Mouse (Mus musculus): Measurements from ENCODE around the gene Iars2. TPM values are rescaled to one million over a fixed set of nuclear protein-coding genes. Genes with fewer than 3 reads are reported as not detected.

The Iars2 gene
- polyA plus RNA-seq, 1 experiment from 2014 or later = 22.1 TPM

DNA sequence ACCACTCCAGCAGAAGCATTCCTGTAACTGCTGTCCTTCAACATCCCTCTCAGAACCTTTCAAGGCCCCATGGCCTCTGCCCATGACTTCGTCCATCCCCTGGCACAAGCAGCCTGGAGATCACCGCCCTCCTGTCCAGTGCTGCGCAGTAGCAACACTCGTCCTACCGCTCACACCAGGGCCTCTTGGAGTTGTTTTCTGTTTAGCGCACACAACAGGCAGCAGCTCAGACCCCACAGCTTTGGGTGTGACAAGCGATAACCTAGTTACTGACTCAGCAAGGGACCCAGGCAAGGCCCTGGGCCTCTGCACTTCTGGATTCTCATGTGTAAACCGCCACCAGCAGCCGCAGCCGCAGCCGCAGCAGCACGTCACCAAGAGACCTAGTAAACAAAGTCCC, 22.4 kb downstream of the Iars2 start:
- TF ChIP-seq CTCF (IDR thresholded peaks at IDR 0.05) (no peak), EP300 (IDR thresholded peaks at IDR 0.05) (no peak)
- no peaks in the 10 kb centered on the region for H3K27me3 ChIP-seq (replicated peaks; ENCODE audit: insufficient read depth, low read length)
- H3K27ac ChIP-seq (ENCODE audit: low read length) = no peak overlapping the region
- peaks cover 6% of the 10 kb centered on the region; the same call in 1 of the 2 replicates for H3K36me3 ChIP-seq (ENCODE audit: insufficient read depth, low read length)
- H3K9ac ChIP-seq (replicated peaks; ENCODE audit: low read depth) = no peak overlapping the region
- 96% methylated on average over 12 of the region's 12 CpGs for WGBS
- H3K4me2 ChIP-seq (replicated peaks; ENCODE audit: low read depth, low read length) = no peak overlapping the region
- ATAC-seq (no peak), DNase-seq (ENCODE audit: low spot score) (no peak)
- H3K9me3 ChIP-seq (ENCODE audit: low read length) = no peaks in the 10 kb centered on the region
- no peak overlapping the region for H3K4me3 ChIP-seq (ENCODE audit: low read depth, low read length)
- H3K4me1 ChIP-seq (ENCODE audit: insufficient read depth, low read depth, low read length) = no peaks in the 10 kb centered on the region

GRCm38 (mm10) chr1:185302816-185303215, 26.4 kb downstream of the Iars2 start:
- Histone ChIP-seq H3K9me3 (ENCODE audit: low read length) (no peaks in the 10 kb centered on the region), H3K4me1 (ENCODE audit: insufficient read depth, low read depth, low read length) (no peaks in the 10 kb centered on the region), H3K4me2 (replicated peaks; ENCODE audit: low read depth, low read length) (no peak overlapping the region), H3K4me3 (ENCODE audit: low read depth, low read length) (no peak overlapping the region), H3K27me3 (replicated peaks; ENCODE audit: insufficient read depth, low read length) (no peaks in the 10 kb centered on the region), H3K27ac (ENCODE audit: low read length) (no peak overlapping the region), H3K9ac (replicated peaks; ENCODE audit: low read depth) (no peak overlapping the region), H3K36me3 (ENCODE audit: insufficient read depth, low read length) (peaks cover 2% of the 10 kb centered on the region; the same call in 1 of the 2 replicates)
- WGBS = 93% methylated on average over 6 of the region's 6 CpGs
- no peak for ATAC-seq
- no peak for DNase-seq (ENCODE audit: low spot score)
- TF ChIP-seq CTCF (IDR thresholded peaks at IDR 0.05) = no peak
- no peak for TF ChIP-seq EP300 (IDR thresholded peaks at IDR 0.05)

DNA sequence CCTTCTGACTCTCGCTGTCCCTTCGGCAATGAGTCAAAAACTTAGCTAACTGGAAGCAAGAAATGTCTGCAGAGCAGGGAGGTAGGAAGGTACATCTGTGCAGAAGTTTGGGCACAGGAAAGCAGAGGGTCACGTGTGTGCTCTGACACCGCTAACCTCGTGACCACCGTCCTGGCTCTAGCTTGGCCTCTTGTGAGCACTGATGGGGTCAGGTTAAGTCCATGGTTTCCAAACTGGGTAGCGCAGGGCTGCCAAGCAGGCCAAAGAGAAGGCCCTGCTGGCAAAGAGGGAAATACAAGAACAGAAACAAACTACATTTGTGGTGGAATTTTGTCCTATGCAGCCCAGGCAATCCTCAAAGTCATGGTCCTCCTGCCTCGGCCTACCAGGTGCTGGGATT, 30.7 kb downstream of the Iars2 start:
- ATAC-seq = no peak
- TF ChIP-seq EP300 (IDR thresholded peaks at IDR 0.05) = no peak
- TF ChIP-seq CTCF (IDR thresholded peaks at IDR 0.05) = no peak
- H3K36me3 ChIP-seq (ENCODE audit: insufficient read depth, low read length) = peaks cover 26% of the 10 kb centered on the region; the same call in 1 of the 2 replicates

DNA sequence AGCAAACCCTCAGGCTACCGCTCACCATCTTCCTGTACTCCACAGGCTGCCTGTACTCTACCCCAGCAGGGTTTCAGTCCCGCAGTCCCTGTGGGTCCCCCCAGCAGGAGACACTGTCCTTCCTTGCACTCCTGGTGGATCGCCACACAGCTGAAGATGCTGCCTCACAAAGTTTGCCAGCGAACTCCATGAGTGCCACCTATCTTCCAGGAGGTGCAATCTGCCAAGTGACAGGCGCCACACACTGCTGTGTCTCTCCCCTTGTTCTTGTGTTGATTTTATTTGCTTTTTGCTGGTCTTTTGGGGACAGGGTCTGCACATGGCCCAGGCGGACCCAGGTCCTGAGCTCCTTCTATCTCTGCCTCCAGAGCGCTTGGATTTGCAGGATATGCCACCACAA, 32.3 kb downstream of the Iars2 start:
- peaks cover 32% of the 10 kb centered on the region for H3K36me3 ChIP-seq (ENCODE audit: insufficient read depth, low read length)

More for the DNA sequence above, 30.7 kb downstream of the Iars2 start:
- Histone ChIP-seq H3K4me1 (ENCODE audit: insufficient read depth, low read depth, low read length) (no peaks in the 10 kb centered on the region), H3K9ac (replicated peaks; ENCODE audit: low read depth) (no peak overlapping the region), H3K4me3 (ENCODE audit: low read depth, low read length) (no peak overlapping the region), H3K4me2 (replicated peaks; ENCODE audit: low read depth, low read length) (no peak overlapping the region), H3K27me3 (replicated peaks; ENCODE audit: insufficient read depth, low read length) (no peaks in the 10 kb centered on the region), H3K9me3 (ENCODE audit: low read length) (no peaks in the 10 kb centered on the region), H3K27ac (ENCODE audit: low read length) (no peak overlapping the region)
- no peak for DNase-seq (ENCODE audit: low spot score)
- WGBS = 95% methylated on average over 8 of the region's 8 CpGs

DNA sequence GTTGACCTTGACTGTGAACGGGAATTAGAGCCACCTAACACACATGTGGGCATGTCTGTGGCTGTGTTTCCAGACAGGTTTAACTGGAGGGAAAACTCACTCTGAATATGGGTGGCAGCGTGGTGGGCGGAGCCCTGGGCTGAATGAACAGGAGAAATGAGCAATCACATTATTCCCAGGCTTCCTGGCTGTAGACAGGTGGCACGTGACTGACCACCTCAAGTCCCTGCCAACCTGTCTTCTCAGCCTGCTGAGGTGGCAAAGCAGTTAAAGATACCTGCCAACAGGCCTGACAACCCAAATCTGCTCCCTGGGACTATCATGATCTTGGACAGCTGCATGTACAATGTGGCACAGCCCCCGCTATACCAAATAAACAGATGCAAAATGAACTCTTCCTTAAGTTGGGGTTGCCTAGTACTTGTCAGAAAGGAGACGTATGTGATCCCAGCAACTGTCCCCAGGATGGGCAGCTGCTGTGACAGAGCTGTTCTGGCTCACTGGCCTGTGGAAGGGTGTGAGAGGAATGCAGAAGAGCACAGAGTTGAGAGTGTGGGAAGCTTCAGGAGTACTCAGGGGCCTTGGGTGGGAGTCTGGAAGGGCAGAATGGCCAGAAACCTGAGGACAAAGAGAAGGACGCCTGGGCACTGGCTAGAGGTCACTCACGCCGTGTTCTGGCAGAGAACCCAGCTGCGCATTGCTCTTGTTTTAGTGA, 36.4 kb downstream of the Iars2 start:
- no peak overlapping the region for H3K4me2 ChIP-seq (replicated peaks; ENCODE audit: low read depth, low read length)
- H3K27ac ChIP-seq (ENCODE audit: low read length) = no peak overlapping the region
- no peak for TF ChIP-seq EP300 (IDR thresholded peaks at IDR 0.05)
- TF ChIP-seq CTCF (IDR thresholded peaks at IDR 0.05) = no peak
- no peak overlapping the region for H3K9ac ChIP-seq (replicated peaks; ENCODE audit: low read depth)
- WGBS = 89% methylated on average over 10 of the region's 10 CpGs
- H3K4me1 ChIP-seq (ENCODE audit: insufficient read depth, low read depth, low read length) = no peaks in the 10 kb centered on the region
- H3K9me3 ChIP-seq (ENCODE audit: low read length) = no peaks in the 10 kb centered on the region
- peaks cover 37% of the 10 kb centered on the region for H3K36me3 ChIP-seq (ENCODE audit: insufficient read depth, low read length)
- ATAC-seq = no peak
- no peaks in the 10 kb centered on the region for H3K27me3 ChIP-seq (replicated peaks; ENCODE audit: insufficient read depth, low read length)
- H3K4me3 ChIP-seq (ENCODE audit: low read depth, low read length) = no peak overlapping the region
- DNase-seq (ENCODE audit: low spot score) = no peak

More for the DNA sequence above, 32.3 kb downstream of the Iars2 start:
- Histone ChIP-seq H3K27ac (ENCODE audit: low read length) (no peak overlapping the region), H3K4me2 (replicated peaks; ENCODE audit: low read depth, low read length) (no peak overlapping the region), H3K9me3 (ENCODE audit: low read length) (no peaks in the 10 kb centered on the region), H3K9ac (replicated peaks; ENCODE audit: low read depth) (no peak overlapping the region), H3K4me1 (ENCODE audit: insufficient read depth, low read depth, low read length) (no peaks in the 10 kb centered on the region), H3K27me3 (replicated peaks; ENCODE audit: insufficient read depth, low read length) (no peaks in the 10 kb centered on the region), H3K4me3 (ENCODE audit: low read depth, low read length) (no peak overlapping the region)
- ATAC-seq (no peak), DNase-seq (ENCODE audit: low spot score) (no peak)
- TF ChIP-seq CTCF (IDR thresholded peaks at IDR 0.05) (no peak), EP300 (IDR thresholded peaks at IDR 0.05) (no peak)
- WGBS = 90% methylated on average over 7 of the region's 7 CpGs

DNA sequence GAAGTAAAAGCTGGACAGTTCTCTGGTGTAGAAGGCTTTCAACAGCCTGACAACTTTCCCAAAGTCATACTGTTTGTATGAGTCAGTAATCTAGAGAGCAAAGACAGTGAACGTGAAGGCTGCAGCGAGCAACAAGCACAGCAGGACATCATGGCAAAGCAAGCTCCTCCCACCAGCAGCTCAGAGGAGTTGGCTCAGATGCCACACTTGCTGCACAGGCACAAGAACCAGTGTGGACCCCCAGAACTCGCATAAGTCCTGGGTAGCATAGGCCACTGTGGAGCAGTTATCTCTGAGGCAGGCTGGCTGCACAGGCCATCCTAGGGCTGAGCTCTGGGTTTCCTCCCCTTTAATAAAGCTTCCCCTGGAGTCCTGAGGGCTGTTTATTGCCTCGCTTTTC, 37.9 kb downstream of the Iars2 start:
- Histone ChIP-seq H3K27me3 (replicated peaks; ENCODE audit: insufficient read depth, low read length) (no peaks in the 10 kb centered on the region), H3K4me2 (replicated peaks; ENCODE audit: low read depth, low read length) (no peak overlapping the region), H3K36me3 (ENCODE audit: insufficient read depth, low read length) (peaks cover 38% of the 10 kb centered on the region), H3K9ac (replicated peaks; ENCODE audit: low read depth) (no peak overlapping the region), H3K4me3 (ENCODE audit: low read depth, low read length) (no peak overlapping the region), H3K9me3 (ENCODE audit: low read length) (no peaks in the 10 kb centered on the region), H3K27ac (ENCODE audit: low read length) (no peak overlapping the region), H3K4me1 (ENCODE audit: insufficient read depth, low read depth, low read length) (no peaks in the 10 kb centered on the region)
- 86% methylated on average over 4 of the region's 4 CpGs for WGBS
- ATAC-seq (no peak), DNase-seq (ENCODE audit: low spot score) (no peak)
- TF ChIP-seq CTCF (IDR thresholded peaks at IDR 0.05) = no peak
- no peak for TF ChIP-seq EP300 (IDR thresholded peaks at IDR 0.05)
